Mouse (Mus musculus): ENCODE results near the gene Bhmt2. TPM values are rescaled to one million over a fixed set of nuclear protein-coding genes. Genes with fewer than 3 reads are reported as not detected.

Bhmt2 gene
- total RNA-seq (2014; rRNA removed) (0.10 TPM in 1 of 2 replicates, not detected in the other), polyA plus RNA-seq (2015; fragmentation: Nextera tagmentation; extraction: Ambion mirVana) (0.05 TPM in 1 of 2 replicates, not detected in the other)

DNA sequence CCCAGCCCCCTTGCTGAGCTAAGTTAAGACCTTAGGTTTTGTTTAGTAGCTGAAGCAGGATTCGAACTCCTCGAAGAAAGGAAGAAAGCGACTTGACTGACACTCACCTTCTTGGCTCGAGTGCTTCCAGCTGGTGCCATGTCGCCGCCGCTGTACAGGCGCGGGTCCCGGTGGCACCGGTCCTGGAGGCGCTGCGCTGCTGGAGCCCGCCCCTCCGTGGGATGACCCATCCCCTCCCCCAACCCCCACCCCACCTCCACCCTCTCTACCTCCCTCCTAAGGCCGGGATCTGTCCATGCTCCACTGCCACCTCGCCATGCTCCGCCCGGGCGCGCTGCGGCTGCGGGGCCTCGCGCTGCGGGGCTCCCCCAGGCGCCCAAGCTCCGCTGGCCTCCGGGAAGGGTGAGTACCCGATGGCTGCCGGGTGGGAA lies at the start of gene Bhmt2, which contains the start of gene Dmgdh:
Bhmt2 (minus strand) TSS at position 172 of the 431 bp plus-strand sequence.
Dmgdh (plus strand) TSS at position 303 of the 431 bp plus-strand sequence.
- H3K4me2 ChIP-seq (ENCODE audit: low read depth), result 0 out of 2 replicates have a peak within 1 kb of the TSS, but pooled peaks have one; percentile 21
- H3K4me3 ChIP-seq (ENCODE audit: low read depth, low read length), result no peak within 1 kb of the TSS
- no peaks in the 10 kb centered on the region for H3K27me3 ChIP-seq (ENCODE audit: insufficient read depth, low read length)
- no peak within 1 kb of the TSS for H3K9ac ChIP-seq
- H3K4me1 ChIP-seq (ENCODE audit: insufficient read depth), result no peaks in the 10 kb centered on the region
- WGBS, result 9% methylated on average over 31 of the region's 31 CpGs
- DNase-seq (no peak), ATAC-seq (no peak)
- no peaks in the 10 kb centered on the region for H3K36me3 ChIP-seq (ENCODE audit: insufficient read depth)
- no peak for TF ChIP-seq CTCF (IDR thresholded peaks at IDR 0.05; ENCODE audit: low read depth)
- H3K9me3 ChIP-seq (ENCODE audit: low read length), result no peaks in the 10 kb centered on the region
- no peak within 1 kb of the TSS for H3K27ac ChIP-seq (ENCODE audit: low read depth, low read length)

DNA sequence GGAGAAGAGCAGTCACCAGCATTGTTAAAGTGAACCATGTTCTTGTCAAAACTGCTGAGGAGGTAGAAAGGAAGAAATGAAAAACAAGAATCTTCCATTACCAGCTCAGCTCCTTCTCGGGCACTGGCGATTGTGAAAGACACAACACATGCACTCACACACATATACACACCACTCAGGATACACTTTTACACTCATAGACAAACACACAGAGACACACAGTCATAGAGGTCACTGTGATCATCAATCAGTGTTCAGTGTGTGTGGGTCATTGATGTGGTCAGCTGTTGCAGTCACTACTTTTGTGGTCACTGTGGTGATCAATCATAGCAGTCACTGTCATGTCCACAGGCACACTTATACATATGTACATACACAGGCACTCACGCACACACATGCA lies 49.4 kb upstream of the Bhmt2 start:
- no peaks in the 10 kb centered on the region; the same call in 1 of the 2 replicates for H3K4me1 ChIP-seq (ENCODE audit: insufficient read depth)
- 88% methylated on average over 3 of the region's 3 CpGs for WGBS
- no peak for ATAC-seq
- DNase-seq, result no peak
- no peaks in the 10 kb centered on the region for H3K9me3 ChIP-seq (ENCODE audit: low read length)
- H3K27ac ChIP-seq (ENCODE audit: low read depth, low read length), result no peak overlapping the region
- no peak for TF ChIP-seq CTCF (IDR thresholded peaks at IDR 0.05; ENCODE audit: low read depth)
- H3K27me3 ChIP-seq (ENCODE audit: insufficient read depth, low read length), result no peaks in the 10 kb centered on the region
- no peak overlapping the region for H3K4me3 ChIP-seq (ENCODE audit: low read depth, low read length)
- H3K9ac ChIP-seq, result no peak overlapping the region
- no peaks in the 10 kb centered on the region for H3K36me3 ChIP-seq (ENCODE audit: insufficient read depth)
- no peak overlapping the region for H3K4me2 ChIP-seq (ENCODE audit: low read depth)

DNA sequence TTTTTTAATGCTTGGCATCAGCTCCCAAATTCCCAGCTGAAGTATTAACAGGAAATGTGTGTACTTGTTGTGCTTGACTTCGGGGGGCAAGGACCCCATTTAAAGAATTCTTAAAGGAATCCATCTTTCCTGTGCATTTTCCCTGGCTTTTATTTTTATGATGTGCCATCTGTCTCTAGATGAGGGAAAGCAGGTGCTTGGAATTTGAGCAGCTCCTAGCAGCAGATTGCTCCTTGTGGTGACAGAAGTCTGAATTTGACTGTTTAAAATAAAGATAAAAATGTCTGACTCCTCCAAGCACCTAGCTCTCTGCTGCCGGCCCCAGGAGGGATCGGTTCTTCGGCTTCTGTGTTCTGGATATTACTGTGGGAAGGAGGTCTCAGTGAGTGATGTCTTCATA lies 47.8 kb upstream of the Bhmt2 start:
- Histone ChIP-seq H3K4me1 (ENCODE audit: insufficient read depth) (no peaks in the 10 kb centered on the region; the same call in 1 of the 2 replicates), H3K36me3 (ENCODE audit: insufficient read depth) (no peaks in the 10 kb centered on the region), H3K9ac (no peak overlapping the region), H3K27me3 (ENCODE audit: insufficient read depth, low read length) (no peaks in the 10 kb centered on the region), H3K9me3 (ENCODE audit: low read length) (no peaks in the 10 kb centered on the region), H3K4me3 (ENCODE audit: low read depth, low read length) (no peak overlapping the region), H3K27ac (ENCODE audit: low read depth, low read length) (peak overlapping the region; percentile 41; the same call in 1 of the 2 replicates), H3K4me2 (ENCODE audit: low read depth) (no peak overlapping the region)
- 52% methylated on average over 4 of the region's 4 CpGs for WGBS
- ATAC-seq (peak; percentile 55), DNase-seq (peak; percentile 74)
- no peak for TF ChIP-seq CTCF (IDR thresholded peaks at IDR 0.05; ENCODE audit: low read depth)

DNA sequence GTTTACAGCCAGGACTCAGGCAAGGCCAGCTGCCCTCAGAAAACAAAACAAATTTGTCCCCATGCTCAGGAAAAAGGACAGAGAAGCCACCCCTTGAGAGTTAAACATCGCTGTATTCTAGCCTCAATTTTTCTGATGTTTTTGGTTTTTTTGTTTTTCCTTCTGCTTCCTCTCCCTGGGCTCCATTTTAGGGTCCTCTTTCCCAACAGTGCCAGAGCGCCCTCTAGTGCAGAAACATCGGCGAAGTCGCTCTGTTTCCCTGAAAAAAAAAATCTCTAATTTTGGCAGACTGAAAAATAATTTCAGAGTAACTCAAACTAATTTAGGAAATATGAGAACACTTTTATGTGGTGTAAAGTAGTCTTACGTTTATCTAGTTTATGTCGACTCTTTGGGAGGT lies 44.8 kb upstream of the Bhmt2 start:
- no peaks in the 10 kb centered on the region for H3K27me3 ChIP-seq (ENCODE audit: insufficient read depth, low read length)
- no peak overlapping the region for H3K4me3 ChIP-seq (ENCODE audit: low read depth, low read length)
- no peak overlapping the region for H3K9ac ChIP-seq
- ATAC-seq, result peak; percentile 61; the same call in 1 of the 2 replicates
- DNase-seq, result peak; percentile 89
- no peaks in the 10 kb centered on the region; the same call in 1 of the 2 replicates for H3K4me1 ChIP-seq (ENCODE audit: insufficient read depth)
- H3K4me2 ChIP-seq (ENCODE audit: low read depth), result no peak overlapping the region
- no peaks in the 10 kb centered on the region for H3K9me3 ChIP-seq (ENCODE audit: low read length)
- H3K36me3 ChIP-seq (ENCODE audit: insufficient read depth), result no peaks in the 10 kb centered on the region
- peak; percentile 87 for TF ChIP-seq CTCF (IDR thresholded peaks at IDR 0.05; ENCODE audit: low read depth)
- H3K27ac ChIP-seq (ENCODE audit: low read depth, low read length), result no peak overlapping the region
- WGBS, result under 1% methylated on average over 7 of the region's 7 CpGs

DNA sequence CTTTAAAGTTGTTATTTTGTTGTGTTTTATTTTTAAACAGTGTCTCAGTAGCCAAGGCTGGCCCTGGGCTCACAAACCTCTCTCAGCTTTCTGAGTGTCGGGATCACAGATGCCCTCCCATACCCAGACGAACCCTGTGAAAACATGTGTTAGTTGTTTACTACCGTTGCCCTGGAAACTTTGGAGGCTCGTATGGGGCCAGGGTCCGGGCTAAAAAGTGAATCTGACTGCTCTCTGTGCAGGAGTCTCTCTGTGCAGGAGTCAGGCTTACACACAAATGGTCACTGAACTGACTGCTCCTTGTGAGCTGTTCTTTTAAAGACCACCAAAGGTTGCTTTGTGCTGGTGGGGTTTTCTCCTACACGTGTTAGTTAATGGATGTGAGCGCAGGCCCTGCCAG lies 43.0 kb upstream of the Bhmt2 start:
- H3K27ac ChIP-seq (ENCODE audit: low read depth, low read length), result no peak overlapping the region
- no peak overlapping the region for H3K9ac ChIP-seq
- 35% methylated on average over 7 of the region's 7 CpGs for WGBS

DNA sequence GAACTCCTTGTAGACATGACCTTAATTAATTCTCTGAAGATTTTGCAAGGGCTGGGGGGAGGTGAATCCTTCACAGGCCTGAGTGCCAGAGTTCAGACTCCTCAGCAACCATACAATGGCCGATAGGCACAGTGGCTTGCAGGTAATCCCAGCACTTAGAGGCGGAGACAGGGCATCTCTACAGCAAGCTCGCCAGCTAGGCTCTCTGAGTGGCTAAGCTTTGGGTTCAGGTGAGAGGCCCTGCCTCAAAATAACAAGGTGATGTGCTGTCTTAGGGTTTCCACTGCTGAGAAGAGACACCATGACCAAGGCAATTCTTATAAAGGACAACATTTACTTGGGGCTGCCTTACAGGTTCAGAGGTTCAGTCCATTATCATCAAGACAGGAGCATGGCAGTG lies 39.7 kb upstream of the Bhmt2 start:
- ATAC-seq (no peak), DNase-seq (no peak)
- H3K4me3 ChIP-seq (ENCODE audit: low read depth, low read length), result no peak overlapping the region
- no peaks in the 10 kb centered on the region for H3K36me3 ChIP-seq (ENCODE audit: insufficient read depth)
- WGBS, result 89% methylated on average over 3 of the region's 3 CpGs
- H3K9ac ChIP-seq, result no peak overlapping the region
- no peaks in the 10 kb centered on the region for H3K4me1 ChIP-seq (ENCODE audit: insufficient read depth)
- no peak overlapping the region for H3K27ac ChIP-seq (ENCODE audit: low read depth, low read length)
- TF ChIP-seq CTCF (IDR thresholded peaks at IDR 0.05; ENCODE audit: low read depth), result no peak
- H3K9me3 ChIP-seq (ENCODE audit: low read length), result no peaks in the 10 kb centered on the region
- H3K27me3 ChIP-seq (ENCODE audit: insufficient read depth, low read length), result no peaks in the 10 kb centered on the region
- no peak overlapping the region for H3K4me2 ChIP-seq (ENCODE audit: low read depth)

More for the DNA sequence above, 43.0 kb upstream of the Bhmt2 start:
- H3K36me3 ChIP-seq (ENCODE audit: insufficient read depth), result no peaks in the 10 kb centered on the region
- DNase-seq (no peak), ATAC-seq (0 out of 2 replicates have a peak, but pooled peaks have one; percentile 16)
- H3K4me1 ChIP-seq (ENCODE audit: insufficient read depth), result no peaks in the 10 kb centered on the region; the same call in 1 of the 2 replicates
- no peaks in the 10 kb centered on the region for H3K27me3 ChIP-seq (ENCODE audit: insufficient read depth, low read length)
- no peak overlapping the region for H3K4me2 ChIP-seq (ENCODE audit: low read depth)
- H3K4me3 ChIP-seq (ENCODE audit: low read depth, low read length), result no peak overlapping the region
- TF ChIP-seq CTCF (IDR thresholded peaks at IDR 0.05; ENCODE audit: low read depth), result no peak
- no peaks in the 10 kb centered on the region for H3K9me3 ChIP-seq (ENCODE audit: low read length)

DNA sequence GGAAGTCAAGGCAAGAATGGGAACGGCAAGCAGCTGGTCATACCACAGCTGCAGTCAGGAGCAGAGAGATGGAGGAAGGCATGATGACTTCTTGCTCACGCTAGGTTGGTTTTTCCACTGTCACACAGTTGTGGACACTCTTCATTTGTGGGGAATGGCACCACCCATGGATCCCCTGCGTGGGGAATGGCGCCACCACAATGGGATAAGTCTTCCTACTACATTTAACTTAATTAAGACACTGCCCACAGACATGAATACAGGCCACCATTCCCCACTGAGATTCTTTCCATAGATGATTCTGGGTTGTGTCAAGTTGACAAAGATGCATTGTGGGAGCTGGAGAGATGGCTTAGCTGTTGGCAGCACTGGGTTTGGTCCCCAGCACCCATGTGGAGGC lies 38.3 kb upstream of the Bhmt2 start:
- 97% methylated on average over 4 of the region's 4 CpGs for WGBS
- Histone ChIP-seq H3K36me3 (ENCODE audit: insufficient read depth) (no peaks in the 10 kb centered on the region), H3K4me1 (ENCODE audit: insufficient read depth) (no peaks in the 10 kb centered on the region), H3K4me2 (ENCODE audit: low read depth) (no peak overlapping the region), H3K4me3 (ENCODE audit: low read depth, low read length) (no peak overlapping the region), H3K9ac (no peak overlapping the region), H3K27me3 (ENCODE audit: insufficient read depth, low read length) (no peaks in the 10 kb centered on the region), H3K9me3 (ENCODE audit: low read length) (no peaks in the 10 kb centered on the region), H3K27ac (ENCODE audit: low read depth, low read length) (no peak overlapping the region)
- no peak for ATAC-seq
- no peak for DNase-seq
- no peak for TF ChIP-seq CTCF (IDR thresholded peaks at IDR 0.05; ENCODE audit: low read depth)
